Mouse (Mus musculus) cerebellum, postnatal 36 days (tissue): ENCODE data around the gene Padi1.

Experiments
- DNase-seq, 2 experiments: peaks; one replicate each; pipeline ENCODE4 v3.0.0; 2021 to 2022; ENCODE audit warnings: mixed read lengths in 2 of 2

Gene Padi1

GRCm38 (mm10) chr4:140860767-140861147, 15.2 kb upstream of the Padi1 start:
- no peak for DNase-seq

- no peak for DNase-seq
These were observed 14.7 kb upstream of the Padi1 start for GRCm38 (mm10) chr4:140860125-140860766.

- DNase-seq, result no peak
These were observed 13.7 kb upstream of the Padi1 start for GRCm38 (mm10) chr4:140859291-140859690.

- no peak for DNase-seq
These were observed 12.2 kb upstream of the Padi1 start for GRCm38 (mm10) chr4:140857813-140858212.

GRCm38 (mm10) chr4:140857041-140857440, 11.5 kb upstream of the Padi1 start:
- DNase-seq, result no peak

GRCm38 (mm10) chr4:140855151-140855550, 9.6 kb upstream of the Padi1 start:
- no peak for DNase-seq

- no peak for DNase-seq
These were observed 8.9 kb upstream of the Padi1 start for GRCm38 (mm10) chr4:140854455-140854864.

- DNase-seq, result no peak
These were observed 8.0 kb upstream of the Padi1 start for GRCm38 (mm10) chr4:140853626-140854025.

- no peak for DNase-seq
These were observed 3.7 kb upstream of the Padi1 start for GRCm38 (mm10) chr4:140849310-140849709.

- DNase-seq, result no peak
These were observed 587 bp downstream of the Padi1 start for GRCm38 (mm10) chr4:140844991-140845390.

GRCm38 (mm10) chr4:140843670-140844280, 1.8 kb downstream of the Padi1 start:
- no peak for DNase-seq

- DNase-seq, result no peak
These were observed 2.7 kb downstream of the Padi1 start for GRCm38 (mm10) chr4:140842909-140843308.

GRCm38 (mm10) chr4:140837879-140838278, 7.7 kb downstream of the Padi1 start:
- DNase-seq, result peak in 1 of 2 experiments; percentile 6

- DNase-seq, result no peak
These were observed 9.2 kb downstream of the Padi1 start for GRCm38 (mm10) chr4:140836208-140836866.

GRCm38 (mm10) chr4:140835682-140836081, 9.9 kb downstream of the Padi1 start:
- no peak for DNase-seq

- DNase-seq, result no peak
These were observed 11.1 kb downstream of the Padi1 start for GRCm38 (mm10) chr4:140834327-140834934.

GRCm38 (mm10) chr4:140832821-140833220, 12.8 kb downstream of the Padi1 start:
- no peak for DNase-seq

- no peak for DNase-seq
These were observed 13.8 kb downstream of the Padi1 start for GRCm38 (mm10) chr4:140831808-140832207.

GRCm38 (mm10) chr4:140827237-140827636, 18.3 kb downstream of the Padi1 start:
- DNase-seq, result no peak

GRCm38 (mm10) chr4:140825942-140826341, 19.6 kb downstream of the Padi1 start:
- no peak for DNase-seq

GRCm38 (mm10) chr4:140821988-140822387, 23.6 kb downstream of the Padi1 start:
- DNase-seq, result peak; percentile 46 to 54

GRCm38 (mm10) chr4:140817413-140817812, 28.2 kb downstream of the Padi1 start:
- no peak for DNase-seq

- no peak for DNase-seq
These were observed 29.3 kb downstream of the Padi1 start for GRCm38 (mm10) chr4:140815996-140816917.
